Mouse (Mus musculus) right cerebral cortex, postnatal 25 days (tissue): Measurements from ENCODE around the gene Efl1.
"Not testable (repeated sequence)": the region's sequence is repeated elsewhere in the genome, so short reads cannot be mapped to it uniquely, and the experiment has no call there.

ENCODE experiments used
- DNase-seq: peaks from one replicate; pipeline ENCODE4 v3.0.0; 2022

Efl1 gene

GRCm38 (mm10) chr7:82720501-82720900, 72.1 kb downstream of the Efl1 start:
- no peak for DNase-seq

GRCm38 (mm10) chr7:82720906-82721305, 72.5 kb downstream of the Efl1 start:
- no peak for DNase-seq

- no peak for DNase-seq
These were observed 74.2 kb downstream of the Efl1 start for GRCm38 (mm10) chr7:82722486-82723123.

GRCm38 (mm10) chr7:82723151-82723871, 74.9 kb downstream of the Efl1 start:
- DNase-seq, result no peak

- DNase-seq, result no peak
These were observed 76.1 kb downstream of the Efl1 start for GRCm38 (mm10) chr7:82724491-82724890.

- DNase-seq, result no peak
These were observed 76.7 kb downstream of the Efl1 start for GRCm38 (mm10) chr7:82725006-82725636.

GRCm38 (mm10) chr7:82725741-82726450, 77.5 kb downstream of the Efl1 start:
- DNase-seq, result no peak

GRCm38 (mm10) chr7:82727066-82727465, 78.7 kb downstream of the Efl1 start:
- DNase-seq, result no peak

GRCm38 (mm10) chr7:82729009-82729408, 80.6 kb downstream of the Efl1 start:
- DNase-seq, result not testable (repeated sequence)

GRCm38 (mm10) chr7:82733118-82733517, 84.7 kb downstream of the Efl1 start:
- DNase-seq, result no peak

GRCm38 (mm10) chr7:82733995-82734394, 85.6 kb downstream of the Efl1 start:
- DNase-seq, result no peak

GRCm38 (mm10) chr7:82734748-82735600, 86.6 kb downstream of the Efl1 start:
- DNase-seq, result no peak

- DNase-seq, result no peak
These were observed 94.8 kb downstream of the Efl1 start for GRCm38 (mm10) chr7:82743116-82743765.

GRCm38 (mm10) chr7:82744167-82744715, 95.8 kb downstream of the Efl1 start:
- no peak for DNase-seq

GRCm38 (mm10) chr7:82748812-82749211, 100.4 kb downstream of the Efl1 start:
- DNase-seq, result no peak

- DNase-seq, result no peak
These were observed 100.8 kb downstream of the Efl1 start for GRCm38 (mm10) chr7:82749239-82749638.

- no peak for DNase-seq
These were observed 104.0 kb downstream of the Efl1 start for GRCm38 (mm10) chr7:82752171-82753085.

GRCm38 (mm10) chr7:82755602-82756155, 107.3 kb downstream of the Efl1 start:
- DNase-seq, result no peak

- DNase-seq, result no peak
These were observed 110.1 kb downstream of the Efl1 start for GRCm38 (mm10) chr7:82758521-82758920.

- no peak for DNase-seq
These were observed 110.7 kb downstream of the Efl1 start for GRCm38 (mm10) chr7:82759091-82759490.
